Mouse (Mus musculus): ENCODE data around the gene Cep44. TPM values are rescaled to one million over a fixed set of nuclear protein-coding genes. Genes with fewer than 3 reads are reported as not detected.

Gene Cep44
- polyA plus RNA-seq (2014; fragmentation: Nextera tagmentation; extraction: Ambion mirVana), result 29.1 and 29.5 TPM in 2 replicates

GRCm38 (mm10) chr8:56550558-56551360, at the start of gene Cep44, which contains the start of gene Fbxo8:
TSS of gene Cep44 (minus strand) at chr8:56551047.
TSS of gene Fbxo8 (plus strand) at chr8:56551090.
- H3K4me2 ChIP-seq (ENCODE audit: low read depth, low read length), result peak within 1 kb of the TSS; percentile 74
- H3K4me1 ChIP-seq (ENCODE audit: control insufficient read depth, insufficient read depth, low read length), result peaks cover 8% of the 10 kb centered on the region; the same call in 1 of the 2 replicates
- peak within 1 kb of the TSS; percentile 65 for H3K9ac ChIP-seq (replicated peaks; ENCODE audit: low read depth, low read length)
- no peaks in the 10 kb centered on the region for H3K27me3 ChIP-seq (ENCODE audit: control insufficient read depth, insufficient read depth, low read length)
- H3K36me3 ChIP-seq (ENCODE audit: control insufficient read depth, insufficient read depth, low read length), result no peaks in the 10 kb centered on the region
- peak within 1 kb of the TSS; percentile 54 for H3K4me3 ChIP-seq (ENCODE audit: low read depth, low read length)
- peak within 1 kb of the TSS; percentile 83 for H3K27ac ChIP-seq (ENCODE audit: low read depth, low read length)
- ATAC-seq (ENCODE audit: low read depth), result peak; percentile 95
- no peaks in the 10 kb centered on the region for H3K9me3 ChIP-seq (ENCODE audit: control insufficient read depth, low read length)
- under 1% methylated on average over 53 of the region's 53 CpGs for WGBS

GRCm38 (mm10) chr8:56591502-56591901, 40.7 kb upstream of the Cep44 start:
- no peak for ATAC-seq (ENCODE audit: low read depth)
- H3K36me3 ChIP-seq (ENCODE audit: control insufficient read depth, insufficient read depth, low read length), result no peaks in the 10 kb centered on the region
- no peak overlapping the region for H3K27ac ChIP-seq (ENCODE audit: low read depth, low read length)
- H3K9ac ChIP-seq (replicated peaks; ENCODE audit: low read depth, low read length), result no peak overlapping the region
- H3K27me3 ChIP-seq (ENCODE audit: control insufficient read depth, insufficient read depth, low read length), result no peaks in the 10 kb centered on the region
- WGBS, result 95% methylated on average over 5 of the region's 5 CpGs
- no peak overlapping the region for H3K4me2 ChIP-seq (ENCODE audit: low read depth, low read length)
- no peaks in the 10 kb centered on the region for H3K9me3 ChIP-seq (ENCODE audit: control insufficient read depth, low read length)
- no peak overlapping the region for H3K4me3 ChIP-seq (ENCODE audit: low read depth, low read length)
- H3K4me1 ChIP-seq (ENCODE audit: control insufficient read depth, insufficient read depth, low read length), result no peaks in the 10 kb centered on the region

DNA sequence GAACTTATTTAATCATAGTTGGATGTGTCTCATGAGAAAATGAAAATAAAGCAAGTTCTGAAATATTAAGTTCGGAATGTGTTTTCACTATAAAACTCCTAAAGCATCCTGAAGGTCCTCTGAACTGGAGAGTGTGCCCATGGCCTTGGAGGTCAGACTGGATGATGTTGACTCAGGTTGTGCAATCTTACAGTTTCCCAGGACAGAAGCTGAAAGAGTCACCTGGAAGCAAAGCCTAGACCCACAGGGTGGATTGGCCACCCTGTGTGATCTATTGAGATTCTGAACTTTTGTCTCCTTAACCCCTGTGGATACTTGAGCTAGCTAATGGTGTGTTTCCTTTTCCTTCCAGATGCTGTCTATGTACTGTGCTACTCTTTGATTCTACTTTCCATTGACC, 40.2 kb upstream of the Cep44 start:
- 92% methylated on average over 1 of the region's 1 CpGs for WGBS

DNA sequence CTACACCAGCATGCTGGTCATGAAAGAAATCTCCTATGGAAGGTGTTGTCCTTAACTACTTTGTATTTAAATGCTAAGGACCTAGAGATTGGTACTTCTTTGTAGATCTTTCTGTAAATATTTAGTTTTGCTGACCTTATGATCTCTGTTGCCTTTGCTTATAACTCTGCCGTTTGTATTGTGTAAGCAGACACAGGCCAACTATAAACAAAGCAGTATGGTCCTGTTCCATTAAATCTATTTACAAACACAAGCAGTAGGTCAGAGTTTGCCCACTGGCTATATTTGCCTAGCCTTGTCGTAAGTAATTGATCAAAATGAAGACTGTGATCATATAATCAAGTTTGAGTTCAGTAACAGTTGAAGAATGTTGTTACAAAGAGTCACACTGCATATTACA, 38.2 kb upstream of the Cep44 start:
- no peak overlapping the region for H3K4me3 ChIP-seq (ENCODE audit: low read depth, low read length)
- no peak overlapping the region for H3K9ac ChIP-seq (replicated peaks; ENCODE audit: low read depth, low read length)
- H3K4me1 ChIP-seq (ENCODE audit: control insufficient read depth, insufficient read depth, low read length), result no peaks in the 10 kb centered on the region
- no peak overlapping the region for H3K27ac ChIP-seq (ENCODE audit: low read depth, low read length)
- H3K9me3 ChIP-seq (ENCODE audit: control insufficient read depth, low read length), result no peaks in the 10 kb centered on the region
- H3K27me3 ChIP-seq (ENCODE audit: control insufficient read depth, insufficient read depth, low read length), result no peaks in the 10 kb centered on the region
- no peak overlapping the region for H3K4me2 ChIP-seq (ENCODE audit: low read depth, low read length)
- no peaks in the 10 kb centered on the region for H3K36me3 ChIP-seq (ENCODE audit: control insufficient read depth, insufficient read depth, low read length)
- no peak for ATAC-seq (ENCODE audit: low read depth)
- 79% methylated on average over 2 of the region's 2 CpGs for WGBS

More for the DNA sequence above, 40.2 kb upstream of the Cep44 start:
- H3K9ac ChIP-seq (replicated peaks; ENCODE audit: low read depth, low read length), result no peak overlapping the region
- no peak overlapping the region for H3K27ac ChIP-seq (ENCODE audit: low read depth, low read length)
- no peaks in the 10 kb centered on the region for H3K27me3 ChIP-seq (ENCODE audit: control insufficient read depth, insufficient read depth, low read length)
- no peaks in the 10 kb centered on the region for H3K4me1 ChIP-seq (ENCODE audit: control insufficient read depth, insufficient read depth, low read length)
- no peak for ATAC-seq (ENCODE audit: low read depth)
- no peak overlapping the region for H3K4me2 ChIP-seq (ENCODE audit: low read depth, low read length)
- no peaks in the 10 kb centered on the region for H3K9me3 ChIP-seq (ENCODE audit: control insufficient read depth, low read length)
- H3K4me3 ChIP-seq (ENCODE audit: low read depth, low read length), result no peak overlapping the region
- H3K36me3 ChIP-seq (ENCODE audit: control insufficient read depth, insufficient read depth, low read length), result no peaks in the 10 kb centered on the region

DNA sequence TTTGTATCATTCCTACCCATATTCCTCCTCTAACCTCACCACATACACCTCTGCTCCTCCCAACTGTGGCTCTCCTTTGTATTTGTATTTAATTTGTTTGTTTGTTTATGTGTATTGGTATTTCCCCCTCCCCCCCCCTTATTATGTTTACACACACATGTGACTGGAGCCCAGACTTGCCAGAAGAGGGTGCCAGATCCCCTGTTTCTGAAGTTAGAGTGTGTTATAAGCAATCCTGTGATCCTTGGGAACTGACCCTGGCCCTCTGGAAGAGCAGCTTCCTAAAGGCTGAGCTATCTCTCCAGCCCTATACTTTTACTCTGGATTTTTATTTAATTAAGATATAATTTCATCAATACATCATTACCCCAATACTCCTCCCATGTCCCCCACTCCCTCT, 32.0 kb upstream of the Cep44 start:
- H3K4me2 ChIP-seq (ENCODE audit: low read depth, low read length), result no peak overlapping the region
- no peaks in the 10 kb centered on the region for H3K36me3 ChIP-seq (ENCODE audit: control insufficient read depth, insufficient read depth, low read length)
- no peaks in the 10 kb centered on the region for H3K27me3 ChIP-seq (ENCODE audit: control insufficient read depth, insufficient read depth, low read length)
- H3K4me3 ChIP-seq (ENCODE audit: low read depth, low read length), result no peak overlapping the region
- no peak overlapping the region for H3K9ac ChIP-seq (replicated peaks; ENCODE audit: low read depth, low read length)
- H3K4me1 ChIP-seq (ENCODE audit: control insufficient read depth, insufficient read depth, low read length), result no peaks in the 10 kb centered on the region
- peak; percentile 41; the same call in 1 of the 2 replicates for ATAC-seq (ENCODE audit: low read depth)
- H3K27ac ChIP-seq (ENCODE audit: low read depth, low read length), result no peak overlapping the region
- no peaks in the 10 kb centered on the region for H3K9me3 ChIP-seq (ENCODE audit: control insufficient read depth, low read length)

- Histone ChIP-seq H3K4me1 (ENCODE audit: control insufficient read depth, insufficient read depth, low read length) (no peaks in the 10 kb centered on the region), H3K4me3 (ENCODE audit: low read depth, low read length) (no peak overlapping the region), H3K9me3 (ENCODE audit: control insufficient read depth, low read length) (no peaks in the 10 kb centered on the region), H3K27me3 (ENCODE audit: control insufficient read depth, insufficient read depth, low read length) (no peaks in the 10 kb centered on the region), H3K36me3 (ENCODE audit: control insufficient read depth, insufficient read depth, low read length) (no peaks in the 10 kb centered on the region), H3K4me2 (ENCODE audit: low read depth, low read length) (no peak overlapping the region), H3K9ac (replicated peaks; ENCODE audit: low read depth, low read length) (no peak overlapping the region), H3K27ac (ENCODE audit: low read depth, low read length) (no peak overlapping the region)
- 85% methylated on average over 4 of the region's 4 CpGs for WGBS
- ATAC-seq (ENCODE audit: low read depth), result no peak
Measured at GRCm38 (mm10) chr8:56580918-56581317, 30.1 kb upstream of the Cep44 start.

GRCm38 (mm10) chr8:56566856-56567255, 16.0 kb upstream of the Cep44 start:
- Histone ChIP-seq H3K27ac (ENCODE audit: low read depth, low read length) (no peak overlapping the region), H3K9me3 (ENCODE audit: control insufficient read depth, low read length) (no peaks in the 10 kb centered on the region), H3K9ac (replicated peaks; ENCODE audit: low read depth, low read length) (no peak overlapping the region), H3K4me2 (ENCODE audit: low read depth, low read length) (no peak overlapping the region), H3K4me1 (ENCODE audit: control insufficient read depth, insufficient read depth, low read length) (no peaks in the 10 kb centered on the region), H3K36me3 (ENCODE audit: control insufficient read depth, insufficient read depth, low read length) (no peaks in the 10 kb centered on the region), H3K27me3 (ENCODE audit: control insufficient read depth, insufficient read depth, low read length) (no peaks in the 10 kb centered on the region), H3K4me3 (ENCODE audit: low read depth, low read length) (no peak overlapping the region)
- 95% methylated on average over 9 of the region's 9 CpGs for WGBS
- ATAC-seq (ENCODE audit: low read depth), result no peak

DNA sequence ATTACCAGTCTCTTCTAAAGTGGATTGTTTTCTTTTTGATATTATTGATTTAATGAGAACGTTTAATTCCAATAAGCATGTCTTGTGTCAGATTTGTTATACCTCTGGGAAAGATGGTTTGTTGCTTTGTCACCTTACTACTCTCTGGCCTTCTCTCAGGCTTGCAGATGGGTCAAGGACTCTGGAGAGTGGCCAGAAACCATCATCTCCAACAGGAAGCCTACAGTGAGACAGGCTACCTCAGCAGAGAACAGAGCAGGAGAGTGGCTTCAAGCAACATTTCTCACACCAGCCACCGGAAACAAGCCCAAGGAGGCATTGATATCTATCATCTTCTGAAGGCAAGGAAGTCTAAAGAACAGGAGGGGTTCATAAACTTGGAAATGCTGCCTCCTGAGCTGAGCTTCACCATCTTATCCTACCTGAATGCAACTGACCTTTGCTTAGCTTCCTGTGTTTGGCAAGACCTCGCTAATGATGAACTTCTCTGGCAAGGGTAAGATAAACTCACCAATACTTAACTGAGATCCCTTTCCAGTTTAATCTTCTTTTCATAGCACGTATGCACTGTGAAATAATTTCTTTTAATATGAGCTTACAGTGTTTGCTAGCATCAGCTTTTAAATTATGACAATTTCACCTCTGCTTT, 13.7 kb upstream of the Cep44 start:
- H3K9me3 ChIP-seq (ENCODE audit: control insufficient read depth, low read length), result no peaks in the 10 kb centered on the region

DNA sequence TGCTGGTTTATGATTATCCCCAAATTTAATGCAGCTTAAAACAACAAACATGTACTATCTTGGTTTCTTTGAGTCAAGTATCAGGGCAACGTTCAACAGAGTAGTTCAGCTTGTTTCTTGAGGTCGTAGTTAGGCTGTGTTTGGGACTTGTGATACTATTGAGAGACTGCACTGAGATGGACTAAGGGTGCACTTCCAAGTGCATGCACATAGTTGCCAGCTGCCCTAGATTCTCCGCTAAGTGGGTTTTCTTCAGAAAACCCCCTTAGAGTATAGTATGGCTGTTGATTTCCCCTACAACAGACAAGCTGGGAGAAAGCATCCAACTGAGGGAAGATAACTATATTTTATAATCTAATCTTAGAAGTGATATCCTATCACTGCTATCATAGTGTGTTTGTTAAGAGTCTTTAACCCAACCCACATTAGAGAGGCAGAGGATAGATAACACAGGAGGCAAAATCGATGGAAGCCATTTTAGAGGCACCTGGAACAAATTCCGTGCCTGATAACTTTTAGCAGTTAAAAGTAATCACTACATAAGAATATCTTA, 1.8 kb upstream of the Cep44 start:
- Histone ChIP-seq H3K4me3 (ENCODE audit: low read depth, low read length) (no peak overlapping the region), H3K4me1 (ENCODE audit: control insufficient read depth, insufficient read depth, low read length) (peaks cover 8% of the 10 kb centered on the region; the same call in 1 of the 2 replicates), H3K27me3 (ENCODE audit: control insufficient read depth, insufficient read depth, low read length) (no peaks in the 10 kb centered on the region), H3K9me3 (ENCODE audit: control insufficient read depth, low read length) (no peaks in the 10 kb centered on the region), H3K27ac (ENCODE audit: low read depth, low read length) (no peak overlapping the region), H3K4me2 (ENCODE audit: low read depth, low read length) (no peak overlapping the region), H3K9ac (replicated peaks; ENCODE audit: low read depth, low read length) (no peak overlapping the region), H3K36me3 (ENCODE audit: control insufficient read depth, insufficient read depth, low read length) (no peaks in the 10 kb centered on the region)
- ATAC-seq (ENCODE audit: low read depth), result no peak
- WGBS, result 77% methylated on average over 5 of the region's 5 CpGs

More for the DNA sequence above, 13.7 kb upstream of the Cep44 start:
- 82% methylated on average over 4 of the region's 4 CpGs for WGBS
- Histone ChIP-seq H3K4me2 (ENCODE audit: low read depth, low read length) (no peak overlapping the region), H3K4me1 (ENCODE audit: control insufficient read depth, insufficient read depth, low read length) (no peaks in the 10 kb centered on the region), H3K27ac (ENCODE audit: low read depth, low read length) (no peak overlapping the region), H3K36me3 (ENCODE audit: control insufficient read depth, insufficient read depth, low read length) (no peaks in the 10 kb centered on the region), H3K4me3 (ENCODE audit: low read depth, low read length) (no peak overlapping the region), H3K9ac (replicated peaks; ENCODE audit: low read depth, low read length) (no peak overlapping the region), H3K27me3 (ENCODE audit: control insufficient read depth, insufficient read depth, low read length) (no peaks in the 10 kb centered on the region)
- no peak for ATAC-seq (ENCODE audit: low read depth)
